Mouse (Mus musculus) limb, embryonic 14.5 days (tissue): Measurements from ENCODE around the gene Rpl15. TPM values are rescaled to one million over a fixed set of nuclear protein-coding genes. Genes with fewer than 3 reads are reported as not detected.

ENCODE experiments used
- ATAC-seq: fragments of 200-750 bp; cut with Nextera tagmentation; 2 replicates; pipeline ENCODE4 v1.8.0; 2017; ENCODE audit warnings: low read depth, moderate number of reproducible peaks, moderate TSS enrichment; ENCODE audit not compliant: low FRiP score
- DNase-seq: peaks from one replicate; pipeline ENCODE4 v3.0.0-alpha.2; 2015; ENCODE audit warnings: low spot score
- H3K27ac ChIP-seq: fragments of 300-500 bp; sonication (generic); replicated peaks from 2 replicates; pipeline ENCODE4 v1.5.1; 2014; ENCODE audit warnings: low read depth, mild to moderate bottlenecking, low read length, moderate library complexity, mixed read lengths
- H3K27me3 ChIP-seq: fragments of 300-500 bp; sonication (generic); 2 replicates; pipeline ENCODE4 v1.6.1; 2014; ENCODE audit warnings: low read length, mixed read lengths; ENCODE audit not compliant: control insufficient read depth, insufficient read depth
- H3K36me3 ChIP-seq: fragments of 300-500 bp; sonication (generic); 2 replicates; pipeline ENCODE4 v1.6.1; 2014; ENCODE audit warnings: mild to moderate bottlenecking, low read length, moderate library complexity, mixed read lengths; ENCODE audit not compliant: control insufficient read depth, insufficient read depth
- H3K4me1 ChIP-seq: fragments of 300-500 bp; sonication (generic); 2 replicates; pipeline ENCODE4 v1.6.1; 2014; ENCODE audit warnings: antibody characterized with exemption, low read length, mixed read lengths; ENCODE audit not compliant: control insufficient read depth, insufficient read depth
- H3K4me2 ChIP-seq: fragments of 300-500 bp; sonication (generic); replicated peaks from 2 replicates; pipeline ENCODE4 v1.6.1; 2014; ENCODE audit warnings: low read depth, mild to moderate bottlenecking, low read length, moderate library complexity; ENCODE audit not compliant: severe bottlenecking
- H3K4me3 ChIP-seq: fragments of 300-500 bp; sonication (generic); replicated peaks from 2 replicates; pipeline ENCODE4 v1.5.1; 2014; ENCODE audit warnings: low read length
- H3K9ac ChIP-seq: fragments of 300-500 bp; sonication (generic); 2 replicates; pipeline ENCODE4 v1.6.1; 2014; ENCODE audit warnings: mild to moderate bottlenecking, low read depth, low read length, moderate library complexity; ENCODE audit not compliant: severe bottlenecking
- H3K9me3 ChIP-seq: fragments of 300-500 bp; sonication (generic); 2 replicates; pipeline ENCODE4 v1.6.1; 2016; ENCODE audit warnings: low read length; ENCODE audit not compliant: control insufficient read depth
- POLR2A ChIP-seq: fragments of 200-500 bp; IDR thresholded peaks from 2 replicates; pipeline ENCODE4 v1.8.0; 2012; ENCODE audit warnings: inconsistent platforms, mild to moderate bottlenecking, moderate library complexity, borderline replicate concordance; ENCODE audit not compliant: insufficient read depth, insufficient read length; ENCODE audit errors: extremely low read depth
- WGBS: fragments of 180-500 bp; shearing (Covaris S2); extraction: QIAGEN DNeasy Blood & Tissue Kit; methylation state at CpG from one replicate; pipeline ENCODE4 v1.1.7; 2014; 5-methylcytosine and 5-hydroxymethylcytosine counted together
- polyA plus RNA-seq, 2 experiments: library from polyadenylated mRNA; depleted of rRNA in 1 of 2; stranded (reverse) in 1 of 2; unstranded in 1 of 2; fragments of >200 nt; fragmentation: Nextera tagmentation in 1 of 2; extraction: Ambion mirVana in 1 of 2; gene quantifications; 2 replicates each; pipeline versions ENCODE4 v1.2.1 to v1.2.3; 2012 to 2014

Gene Rpl15
- polyA plus RNA-seq, 2 experiments = 499 to 1,239 TPM

DNA sequence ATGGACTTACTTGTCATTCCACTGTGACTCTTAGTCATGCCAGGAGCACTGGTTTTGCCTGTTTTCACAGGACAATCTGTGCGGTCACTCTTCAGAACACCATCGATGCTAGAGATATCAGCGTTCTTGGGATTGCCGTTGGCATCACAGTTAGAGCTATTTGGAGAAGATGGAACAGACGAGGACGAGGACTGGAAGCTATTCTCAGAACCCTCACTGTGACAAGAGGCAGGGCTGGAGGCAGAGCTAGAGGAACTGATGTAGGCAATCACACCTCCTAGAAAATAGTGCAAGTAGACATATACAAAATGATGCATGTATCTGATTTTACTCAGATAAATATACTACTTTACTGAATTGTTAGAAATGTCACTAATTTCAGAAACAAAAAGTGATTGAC, 49.2 kb downstream of the Rpl15 start:
- WGBS = 91% methylated on average over 6 of the region's 6 CpGs
- H3K4me1 ChIP-seq = no peaks in the 10 kb centered on the region
- ATAC-seq (no peak), DNase-seq (no peak)
- H3K9ac ChIP-seq = no peak overlapping the region
- no peaks in the 10 kb centered on the region for H3K27me3 ChIP-seq
- no peak overlapping the region for H3K4me3 ChIP-seq
- TF ChIP-seq POLR2A = no peak
- H3K36me3 ChIP-seq = no peaks in the 10 kb centered on the region
- H3K9me3 ChIP-seq = no peaks in the 10 kb centered on the region
- H3K4me2 ChIP-seq = no peak overlapping the region
- no peak overlapping the region for H3K27ac ChIP-seq

Other genes with a start within 250 kb of the Rpl15 start
- gene Nr1d2, start 32.3 kb downstream of the Rpl15 start, polyA plus RNA-seq (2012; rRNA removed) = 4.7 and 5.2 TPM in 2 replicates
- gene Nr1d2, start 32.3 kb downstream of the Rpl15 start, polyA plus RNA-seq (2014; fragmentation: Nextera tagmentation; extraction: Ambion mirVana) = 9.7 and 9.8 TPM in 2 replicates
- 14.6 and 25.0 TPM in 2 replicates for gene Nkiras1, start 255 bp downstream of the Rpl15 start, polyA plus RNA-seq (2012; rRNA removed)
- 16.1 and 18.5 TPM in 2 replicates for gene Nkiras1, start 255 bp downstream of the Rpl15 start, polyA plus RNA-seq (2014; fragmentation: Nextera tagmentation; extraction: Ambion mirVana)
- 88.3 and 91.0 TPM in 2 replicates for gene Ube2e1, start 60.5 kb upstream of the Rpl15 start, polyA plus RNA-seq (2012; rRNA removed)
- gene Ube2e1, start 60.5 kb upstream of the Rpl15 start, polyA plus RNA-seq (2014; fragmentation: Nextera tagmentation; extraction: Ambion mirVana) = 51.7 and 51.8 TPM in 2 replicates